Mouse (Mus musculus) 3T3-L1 (cell line): ENCODE results near the gene Mamdc2.

Source experiments
- DNase-seq: peaks from one replicate; pipeline ENCODE4 v3.0.0-alpha.2; 2015; ENCODE audit warnings: low read depth, low spot score

The Mamdc2 gene

GRCm38 (mm10) chr19:23435731-23436130 lies 12.5 kb downstream of the Mamdc2 start:
- no peak for DNase-seq

DNA sequence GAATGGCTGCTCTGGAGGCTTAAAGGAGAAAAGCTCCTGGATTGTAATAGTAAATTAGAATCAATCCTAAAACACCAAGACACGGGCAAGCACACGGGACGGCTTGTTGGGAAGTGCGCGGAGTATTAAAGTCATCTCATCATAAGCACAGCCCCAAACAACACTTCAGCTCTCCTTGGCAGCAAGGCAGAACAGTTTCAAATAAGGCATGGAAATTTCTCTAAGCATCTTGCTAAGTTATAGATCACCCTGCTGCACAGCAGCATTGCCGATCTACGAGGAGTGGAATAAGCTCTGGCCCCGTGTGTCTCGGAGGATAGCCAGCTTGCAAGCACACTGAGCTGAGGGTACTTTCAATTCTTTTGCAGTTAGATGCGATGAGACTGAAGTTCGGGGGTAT lies 13.8 kb downstream of the Mamdc2 start:
- no peak for DNase-seq

DNA sequence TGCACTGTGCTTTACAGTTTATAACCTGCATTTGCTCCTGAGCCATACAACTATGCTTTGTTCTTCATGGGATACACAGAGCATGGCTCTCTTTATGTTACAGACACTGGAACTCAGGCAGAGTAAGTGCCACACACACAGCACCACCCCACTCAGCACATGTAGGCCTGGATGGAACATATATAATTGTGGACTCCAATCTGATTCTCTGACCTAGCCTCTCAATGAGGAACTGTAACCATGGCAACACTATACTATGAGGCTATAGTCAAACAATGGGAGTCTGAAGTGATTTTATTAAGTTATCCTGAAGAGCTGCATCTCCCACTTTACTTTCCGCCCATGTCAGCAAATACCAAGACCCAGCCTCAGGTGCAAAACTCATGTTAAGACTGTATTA lies 30.6 kb downstream of the Mamdc2 start:
- no peak for DNase-seq

- DNase-seq, result no peak
Measured at GRCm38 (mm10) chr19:23410800-23411199, 37.4 kb downstream of the Mamdc2 start.

DNA sequence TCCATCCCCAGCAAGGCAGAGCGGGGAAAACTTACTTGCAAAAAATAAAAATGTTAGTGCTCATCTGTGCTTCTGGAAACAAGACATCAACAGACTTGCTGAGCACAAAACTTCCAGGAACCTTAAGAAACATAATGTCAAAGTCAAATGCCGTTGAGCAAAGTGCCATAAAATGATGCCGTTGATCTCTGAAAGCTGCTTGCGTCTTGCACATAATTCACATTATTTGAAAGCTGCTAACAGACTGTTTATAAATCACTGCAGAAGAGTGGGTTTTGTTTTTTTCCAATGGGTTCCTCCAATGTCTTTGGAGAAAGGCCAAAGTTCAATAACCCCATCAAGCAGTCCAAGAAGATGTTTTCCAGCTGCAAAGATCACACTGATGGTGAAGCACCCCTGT lies 37.9 kb downstream of the Mamdc2 start:
- DNase-seq, result no peak

DNA sequence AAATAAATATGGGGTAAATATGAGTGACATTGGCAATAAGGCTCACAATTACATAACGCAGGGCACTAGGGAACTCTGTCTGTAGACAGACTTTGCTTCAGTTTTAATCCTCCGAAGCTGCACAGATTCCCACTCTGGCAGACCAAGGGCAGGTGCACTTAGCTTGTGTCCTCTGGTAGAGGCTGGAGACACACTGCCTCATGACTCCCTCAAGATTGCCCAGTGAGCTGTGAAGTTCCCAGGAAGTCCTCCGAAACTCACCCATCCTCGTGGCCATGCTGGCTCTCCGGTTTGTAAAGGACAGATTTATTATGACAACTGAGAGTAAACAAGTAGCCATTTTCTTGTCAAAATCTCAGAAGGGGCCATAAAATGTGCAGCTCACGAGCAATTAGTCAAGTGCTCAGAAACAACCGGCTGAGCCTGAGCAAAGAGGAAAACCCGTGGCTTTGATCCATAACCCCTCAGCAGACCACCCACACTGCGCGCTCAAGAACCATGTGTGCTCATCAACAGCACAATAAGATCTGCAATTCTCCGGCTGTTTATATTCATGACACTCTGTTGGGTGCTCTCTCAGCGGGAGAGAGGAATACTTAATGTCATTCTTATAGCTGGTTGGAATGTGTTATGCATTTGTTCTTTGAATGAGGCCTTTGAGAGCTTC lies 46.6 kb downstream of the Mamdc2 start:
- DNase-seq, result no peak

- DNase-seq, result peak; percentile 71
Measured at GRCm38 (mm10) chr19:23400485-23400884, 47.8 kb downstream of the Mamdc2 start.

GRCm38 (mm10) chr19:23395956-23396355 lies 52.3 kb downstream of the Mamdc2 start:
- peak; percentile 60 for DNase-seq

DNA sequence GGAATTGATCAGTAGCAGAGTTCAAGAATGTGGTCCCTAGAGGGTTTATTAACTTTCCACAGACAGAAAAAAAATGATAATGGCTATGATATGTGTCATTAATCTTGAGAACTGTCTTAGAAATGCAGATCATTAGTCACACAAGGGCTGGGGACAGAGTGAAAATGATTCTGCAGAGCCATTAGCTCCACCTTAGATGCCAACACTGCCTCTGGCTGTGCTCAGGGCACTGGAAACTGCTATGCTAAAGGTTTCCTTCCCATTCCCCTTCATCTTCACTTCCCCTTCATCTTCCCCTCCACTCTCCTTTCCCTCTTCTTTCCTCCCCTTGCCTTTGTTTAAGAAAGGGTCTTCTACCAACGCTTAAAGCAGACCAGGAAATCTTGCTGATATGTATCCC lies 53.6 kb downstream of the Mamdc2 start:
- DNase-seq, result no peak

GRCm38 (mm10) chr19:23388862-23389272 lies 59.4 kb downstream of the Mamdc2 start:
- DNase-seq, result no peak

- no peak for DNase-seq
Measured at GRCm38 (mm10) chr19:23388083-23388861, 60.0 kb downstream of the Mamdc2 start.

DNA sequence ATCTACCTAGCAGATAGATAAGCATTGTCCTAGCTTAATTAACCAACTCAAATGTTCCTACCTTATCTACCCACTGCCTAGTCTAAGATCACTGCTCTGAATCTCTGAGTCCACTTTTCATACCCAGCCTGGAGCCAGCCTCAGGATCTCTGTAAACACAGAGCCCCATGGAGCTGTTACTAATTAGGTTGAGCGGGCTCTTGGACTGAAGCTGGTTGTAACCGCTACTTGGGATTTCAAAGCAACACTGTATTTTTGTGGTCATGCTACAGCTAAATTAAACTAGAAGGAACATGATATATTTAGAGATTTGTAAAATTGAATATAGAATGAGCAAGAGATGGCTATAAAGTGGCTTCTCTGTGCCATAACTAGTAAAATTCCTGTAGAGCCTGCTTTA lies 65.8 kb downstream of the Mamdc2 start:
- DNase-seq, result no peak

GRCm38 (mm10) chr19:23380968-23381367 lies 67.3 kb downstream of the Mamdc2 start:
- no peak for DNase-seq

DNA sequence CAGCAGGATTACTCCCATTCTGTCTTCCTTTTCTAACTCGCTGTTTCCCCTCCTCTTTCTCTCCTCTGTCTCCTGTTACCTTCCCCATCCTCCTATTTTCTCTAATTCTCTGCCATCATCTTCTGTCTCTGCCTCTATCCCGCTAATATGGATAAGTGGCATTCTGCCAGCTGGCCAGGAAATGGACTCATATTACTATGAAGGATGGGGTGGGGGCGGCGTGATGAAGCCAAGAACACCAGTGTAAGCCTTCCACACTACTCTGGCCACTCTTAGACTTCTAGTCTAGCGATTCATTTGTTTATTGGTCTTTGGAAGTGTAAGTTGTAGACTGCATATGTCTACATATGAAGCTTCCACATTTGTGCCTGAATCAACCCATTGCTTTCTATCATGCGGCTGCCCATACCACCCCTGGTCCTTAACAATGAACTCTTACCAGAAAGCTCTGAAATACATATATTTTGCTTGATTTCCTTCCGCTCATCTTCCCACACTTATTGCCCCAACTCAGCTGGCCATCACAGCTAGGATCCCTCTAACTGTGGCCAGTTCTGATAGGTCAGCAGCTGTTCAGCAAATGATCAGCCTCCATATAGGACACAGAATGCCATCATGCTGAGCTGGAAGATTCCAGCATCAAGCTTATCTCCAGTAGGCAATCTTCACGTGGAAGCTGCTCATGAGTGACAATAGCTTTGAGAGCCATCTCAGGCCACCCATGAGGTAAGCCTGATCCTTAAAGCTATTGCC lies 68.3 kb downstream of the Mamdc2 start:
- no peak for DNase-seq

DNA sequence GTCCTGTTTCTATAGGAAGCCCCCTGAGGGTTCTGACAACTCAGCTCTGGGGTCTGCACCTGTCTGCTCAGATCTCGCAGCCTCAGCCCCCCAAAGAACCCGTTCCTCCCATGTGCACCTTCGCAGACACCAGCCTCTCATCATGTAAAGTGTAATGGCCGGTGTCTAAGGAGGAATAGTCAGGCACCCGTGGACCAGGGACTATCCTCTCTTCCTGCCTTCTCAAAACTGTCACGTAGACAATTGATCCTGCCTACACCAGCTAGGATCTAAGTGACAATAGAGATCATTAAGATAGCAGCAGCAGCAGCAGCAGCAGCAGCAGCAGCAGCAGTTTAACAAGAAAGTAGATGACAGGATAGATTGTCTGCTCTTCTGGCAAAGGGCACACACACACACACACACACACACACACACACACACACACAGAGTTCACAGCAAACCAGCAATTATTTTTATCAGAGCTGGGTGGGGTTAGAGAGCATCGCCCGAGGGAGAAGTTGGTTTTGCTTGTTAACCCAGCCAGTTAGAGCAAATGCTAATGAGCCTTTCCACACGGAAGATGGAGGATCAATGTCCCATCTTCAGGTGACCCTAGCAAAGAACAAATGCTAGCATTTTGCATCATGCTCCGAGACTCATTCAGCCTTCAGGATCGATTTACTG lies 71.6 kb downstream of the Mamdc2 start:
- no peak for DNase-seq

DNA sequence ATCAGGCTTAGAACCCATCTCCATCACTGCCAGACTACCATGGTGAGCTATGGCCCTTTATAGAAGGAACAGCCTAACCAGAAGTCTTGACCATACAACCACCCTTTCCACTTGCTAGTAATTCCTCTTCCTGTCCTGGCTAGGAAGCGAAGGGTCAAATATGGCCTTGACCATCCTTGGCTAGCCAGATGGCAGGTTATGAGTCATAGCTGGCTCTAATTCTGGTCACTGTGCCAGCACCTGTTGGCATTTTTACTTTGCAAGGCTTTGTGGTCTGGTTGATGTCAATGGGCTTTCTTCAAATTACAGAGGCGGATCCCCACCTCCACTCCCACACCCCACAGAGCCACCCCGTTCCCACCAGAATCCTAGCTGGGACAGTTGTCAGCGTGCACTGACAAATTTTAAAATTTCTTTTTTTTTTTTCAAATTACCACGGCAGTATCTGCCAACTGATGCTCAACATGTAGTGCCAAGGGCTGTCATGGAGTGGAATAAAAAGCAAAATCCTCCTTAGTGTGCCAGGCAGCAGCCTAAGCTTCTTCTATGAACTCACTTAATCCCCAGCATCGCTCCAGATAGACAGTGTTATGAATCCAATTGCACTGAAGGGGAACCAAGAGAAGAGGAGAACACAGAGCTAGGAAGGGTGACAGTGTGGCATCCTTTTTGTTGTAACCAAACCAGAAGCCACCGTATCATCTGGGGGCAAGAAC lies 73.1 kb downstream of the Mamdc2 start:
- peak; percentile 84 for DNase-seq

- DNase-seq, result peak; percentile 12
Measured at GRCm38 (mm10) chr19:23373728-23374127, 74.5 kb downstream of the Mamdc2 start.

- DNase-seq, result peak; percentile 60
Measured at GRCm38 (mm10) chr19:23373287-23373686, 75.0 kb downstream of the Mamdc2 start.

DNA sequence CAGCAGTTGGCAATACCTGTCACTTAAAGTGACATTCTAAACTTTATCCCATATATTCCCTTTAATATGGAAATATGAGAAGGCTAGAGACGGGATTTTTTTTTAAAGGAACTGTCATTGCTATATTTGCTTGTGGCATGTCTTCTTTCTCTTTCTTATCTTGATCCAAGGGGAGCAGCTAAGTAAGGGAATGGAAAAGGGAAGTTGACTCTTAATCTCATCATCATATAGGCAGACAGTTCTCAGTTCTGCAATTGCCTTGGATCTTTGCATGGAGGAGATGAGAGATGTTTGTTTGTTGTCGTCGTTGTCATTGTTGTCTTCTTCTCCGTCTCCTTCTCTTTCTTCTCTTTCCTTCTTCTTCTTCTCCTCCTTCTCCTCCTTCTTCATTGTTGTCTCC lies 79.0 kb downstream of the Mamdc2 start:
- DNase-seq, result no peak

GRCm38 (mm10) chr19:23362006-23362405 lies 86.2 kb downstream of the Mamdc2 start:
- DNase-seq, result no peak

DNA sequence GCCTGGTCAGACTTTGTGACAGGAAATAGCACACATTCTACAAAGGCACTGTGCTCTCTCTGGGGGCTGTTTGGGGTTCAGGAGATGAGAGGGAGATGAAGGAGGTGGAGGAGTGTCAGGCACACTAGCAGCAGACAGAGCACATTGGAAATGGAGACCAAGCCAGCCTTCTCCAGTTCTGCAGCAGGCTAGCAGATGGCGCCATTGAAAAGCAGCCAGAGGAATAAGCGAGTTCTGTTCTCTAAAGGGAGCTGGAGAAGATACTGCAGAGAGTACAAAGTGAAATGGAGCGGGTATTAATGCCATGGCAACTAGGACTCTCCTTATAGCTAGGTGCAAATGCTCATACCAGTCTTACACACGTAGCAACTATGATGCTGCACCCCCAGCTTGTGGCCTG lies 87.1 kb downstream of the Mamdc2 start:
- peak; percentile 50 for DNase-seq
